Mouse (Mus musculus) midbrain, embryonic 12.5 days (tissue): ENCODE measurements around the gene Slc25a15. TPM values are rescaled to one million over a fixed set of nuclear protein-coding genes. Genes with fewer than 3 reads are reported as not detected.

Experiments
- ATAC-seq: fragments of 200-750 bp; cut with Nextera tagmentation; 2 replicates; pipeline ENCODE4 v1.8.0; 2017; ENCODE audit warnings: low read depth, moderate TSS enrichment, moderate library complexity; ENCODE audit not compliant: low FRiP score
- H3K27ac ChIP-seq: fragments of 300-500 bp; sonication (generic); replicated peaks from 2 replicates; pipeline ENCODE4 v1.5.1; 2016; ENCODE audit warnings: mild to moderate bottlenecking
- H3K27me3 ChIP-seq: fragments of 300-500 bp; sonication (generic); 2 replicates; pipeline ENCODE4 v1.6.1; 2016; ENCODE audit warnings: mild to moderate bottlenecking
- H3K36me3 ChIP-seq: fragments of 300-500 bp; sonication (generic); 2 replicates; pipeline ENCODE4 v1.6.1; 2016
- H3K4me1 ChIP-seq: fragments of 300-500 bp; sonication (generic); 2 replicates; pipeline ENCODE4 v1.6.1; 2016
- H3K4me2 ChIP-seq: fragments of 300-500 bp; sonication (generic); replicated peaks from 2 replicates; pipeline ENCODE4 v1.6.1; 2016; ENCODE audit warnings: mild to moderate bottlenecking, moderate library complexity
- H3K4me3 ChIP-seq: fragments of 300-500 bp; sonication (generic); 2 replicates; pipeline ENCODE4 v1.5.1; 2016; ENCODE audit warnings: mild to moderate bottlenecking
- H3K9ac ChIP-seq: fragments of 300-500 bp; sonication (generic); replicated peaks from 2 replicates; pipeline ENCODE4 v1.6.1; 2016; ENCODE audit warnings: mild to moderate bottlenecking, moderate library complexity
- H3K9me3 ChIP-seq: fragments of 300-500 bp; sonication (generic); 2 replicates; pipeline ENCODE4 v1.6.1; 2016; ENCODE audit warnings: mild to moderate bottlenecking
- WGBS: fragments of 180-500 bp; shearing (Covaris S2); methylation state at CpG from one replicate; pipeline ENCODE4 v1.1.7; 2016; 5-methylcytosine and 5-hydroxymethylcytosine counted together
- polyA plus RNA-seq: library from polyadenylated mRNA; unstranded; fragments of >200 nt; fragmentation: Nextera tagmentation; extraction: Ambion mirVana; gene quantifications from 2 replicates; pipeline ENCODE4 v1.2.1, GENCODE M21; 2016

Gene Slc25a15
- 12.5 and 13.6 TPM in 2 replicates for polyA plus RNA-seq

DNA sequence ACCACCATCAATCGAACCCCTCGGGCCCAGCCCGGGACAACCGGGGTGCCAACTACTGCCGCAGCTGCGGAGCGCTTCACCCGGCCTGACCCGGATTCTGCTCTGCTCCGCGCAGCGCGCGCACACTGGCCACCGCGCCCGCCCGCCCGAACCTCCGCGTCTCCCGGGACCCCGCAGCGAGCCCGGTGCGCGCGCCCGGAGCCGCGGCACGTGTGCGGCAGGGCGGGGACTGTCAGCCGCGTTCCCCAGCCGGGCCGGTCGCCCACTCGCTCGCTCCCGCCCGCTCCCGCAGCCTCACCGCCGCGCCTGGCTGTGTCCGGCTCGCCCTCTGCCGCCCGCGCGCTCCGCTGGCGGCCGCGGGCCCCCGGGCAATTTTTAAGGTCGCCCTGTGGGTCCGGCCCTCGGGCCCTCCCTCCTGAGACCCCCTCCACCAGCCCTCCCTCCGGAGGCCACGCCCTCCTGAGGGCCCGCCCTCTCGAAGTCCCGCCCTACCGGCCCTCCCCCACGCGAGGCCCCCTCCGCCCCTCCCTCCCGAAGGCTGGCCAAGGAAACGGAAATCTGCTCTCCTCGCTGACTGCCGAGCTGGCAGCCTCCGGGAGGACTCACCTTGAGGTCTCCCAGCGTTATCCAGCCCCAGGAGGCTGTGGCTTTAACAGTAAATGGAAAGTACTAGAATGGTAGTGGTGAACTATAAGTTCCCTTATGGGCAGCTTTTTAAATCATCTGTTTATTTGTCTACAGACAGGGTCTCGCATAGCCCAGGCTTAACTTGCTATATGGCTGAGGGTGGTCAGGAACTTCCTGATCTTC lies at the start of gene Slc25a15:
Gene Slc25a15 (minus strand): TSS at position 456 of the 810 bp plus-strand sequence.
- ATAC-seq: peak; percentile 93
- H3K27ac ChIP-seq: peak within 1 kb of the TSS; percentile 69
- H3K4me3 ChIP-seq: peak within 1 kb of the TSS; percentile 75
- 0 out of 2 replicates have a peak, but pooled peaks cover 3% of the 10 kb centered on the region for H3K4me1 ChIP-seq
- 0% methylated on average over 42 of the region's 77 CpGs for WGBS
- H3K36me3 ChIP-seq: 0 out of 2 replicates have a peak, but pooled peaks cover 5% of the 10 kb centered on the region
- 0 out of 2 replicates have a peak, but pooled peaks cover 3% of the 10 kb centered on the region for H3K27me3 ChIP-seq
- H3K9ac ChIP-seq: peak within 1 kb of the TSS; percentile 72
- no peaks in the 10 kb centered on the region for H3K9me3 ChIP-seq
- H3K4me2 ChIP-seq: peak within 1 kb of the TSS; percentile 80

DNA sequence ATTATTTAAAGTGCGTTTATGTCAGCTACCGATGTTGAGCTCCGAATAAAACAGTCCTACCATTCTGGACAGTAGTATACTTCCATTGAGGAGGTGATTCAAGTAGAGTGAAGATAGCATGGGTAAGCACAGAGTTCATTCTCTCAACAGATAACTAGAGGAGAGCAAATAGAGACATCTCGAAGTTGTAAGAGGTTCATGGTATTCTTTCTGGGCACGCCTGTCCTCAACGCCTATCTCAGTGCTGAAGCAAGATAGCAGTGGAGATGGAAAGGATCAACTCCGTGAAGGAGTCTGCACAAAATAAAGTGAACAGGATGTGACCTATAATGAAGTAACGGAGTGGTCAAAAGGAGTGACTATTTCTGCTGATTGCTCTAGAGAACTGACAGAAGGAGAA lies 13.6 kb upstream of the Slc25a15 start:
- WGBS: 25% methylated on average over 8 of the region's 8 CpGs
- Histone ChIP-seq H3K4me3 (peak overlapping the region; percentile 71), H3K4me1 (peaks cover 7% of the 10 kb centered on the region), H3K4me2 (peak overlapping the region; percentile 70), H3K36me3 (peaks cover 17% of the 10 kb centered on the region), H3K9ac (peak overlapping the region; percentile 84), H3K27ac (no peak overlapping the region), H3K27me3 (no peaks in the 10 kb centered on the region), H3K9me3 (no peaks in the 10 kb centered on the region)
- ATAC-seq: no peak

DNA sequence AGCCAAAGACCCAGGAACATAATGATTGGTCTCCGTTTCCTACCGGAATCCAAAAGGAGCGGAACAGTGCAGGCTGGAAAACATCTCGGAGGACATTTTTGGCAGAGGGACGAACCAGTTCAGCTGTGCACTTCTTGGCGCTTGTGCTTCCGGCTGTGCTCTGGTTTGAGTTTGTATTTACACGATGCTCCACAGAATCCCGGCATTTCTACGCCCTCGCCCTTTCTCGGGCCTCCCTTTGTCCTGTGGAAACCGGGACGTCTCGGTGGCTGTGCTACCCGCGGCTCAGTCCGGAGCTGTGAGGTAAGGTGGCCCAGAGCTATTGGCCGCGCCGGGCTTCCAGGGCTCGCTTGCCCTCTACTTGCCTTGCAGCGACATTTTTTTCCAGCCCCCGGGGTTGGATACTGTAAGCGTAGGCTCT lies 12.9 kb upstream of the Slc25a15 start, which contains the start of gene Mrps31:
Gene Mrps31 (plus strand): TSS at position 80 of the 421 bp plus-strand sequence.
- H3K4me2 ChIP-seq: peak within 1 kb of the TSS; percentile 70
- ATAC-seq: peak; percentile 88
- H3K9me3 ChIP-seq: no peaks in the 10 kb centered on the region
- peak within 1 kb of the TSS; percentile 71 for H3K27ac ChIP-seq
- H3K9ac ChIP-seq: peak within 1 kb of the TSS; percentile 84
- H3K4me1 ChIP-seq: peaks cover 7% of the 10 kb centered on the region
- H3K4me3 ChIP-seq: peak within 1 kb of the TSS; percentile 71
- under 1% methylated on average over 25 of the region's 25 CpGs for WGBS
- H3K27me3 ChIP-seq: no peaks in the 10 kb centered on the region
- peaks cover 17% of the 10 kb centered on the region for H3K36me3 ChIP-seq

DNA sequence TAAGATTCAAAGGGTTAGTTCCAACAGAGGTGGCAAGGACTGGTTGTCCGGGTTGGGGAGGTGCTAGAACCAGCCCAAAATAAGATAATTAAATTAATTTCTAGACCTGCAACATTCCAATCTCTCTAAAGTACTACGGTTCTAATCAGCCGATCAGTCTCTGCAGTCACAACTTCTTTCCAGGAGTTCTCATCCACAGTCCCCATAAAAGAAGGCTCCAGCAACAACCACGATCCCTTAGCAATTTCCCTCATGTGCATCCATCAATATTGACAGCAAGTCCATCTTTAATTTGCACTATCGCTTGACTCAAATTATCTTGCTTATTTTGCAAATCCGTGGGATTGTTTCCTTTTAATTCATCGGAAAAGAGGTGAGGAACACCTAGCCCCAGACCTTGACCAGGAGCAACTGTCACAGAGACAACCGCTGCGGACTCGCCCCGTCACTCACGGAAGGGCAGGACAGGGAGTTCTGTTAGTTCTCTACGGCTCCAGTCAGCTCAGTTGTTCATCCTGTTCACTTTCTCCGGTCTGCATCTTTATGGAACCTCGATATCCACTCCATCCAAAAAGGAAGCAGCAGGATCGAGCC lies 12.4 kb upstream of the Slc25a15 start:
- Histone ChIP-seq H3K4me3 (peak overlapping the region; percentile 71), H3K4me1 (peaks cover 7% of the 10 kb centered on the region), H3K27me3 (no peaks in the 10 kb centered on the region), H3K27ac (peak overlapping the region; percentile 71), H3K9me3 (no peaks in the 10 kb centered on the region), H3K4me2 (peak overlapping the region; percentile 70), H3K9ac (peak overlapping the region; percentile 84), H3K36me3 (peaks cover 12% of the 10 kb centered on the region)
- 17% methylated on average over 16 of the region's 16 CpGs for WGBS
- ATAC-seq: no peak; the same call in 1 of the 2 replicates

DNA sequence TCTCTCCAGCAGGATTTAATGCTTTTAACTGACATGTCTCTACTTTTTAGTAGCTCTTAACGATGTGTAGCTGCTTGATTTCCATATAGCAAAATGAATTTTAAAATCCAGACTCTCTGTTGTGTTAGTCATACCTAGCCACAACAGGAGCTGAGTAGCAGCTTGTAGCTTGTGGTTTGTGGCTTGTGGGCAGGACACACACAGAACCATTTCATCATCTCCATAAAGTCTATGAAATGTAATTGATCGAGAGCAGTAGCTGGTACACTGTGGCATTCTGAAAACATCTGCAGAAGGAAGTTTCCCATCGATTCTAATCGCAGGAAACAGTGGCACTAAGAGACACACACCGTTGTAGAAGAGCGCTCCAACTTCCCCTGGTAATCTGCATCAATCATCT lies 7.3 kb upstream of the Slc25a15 start:
- no peak for ATAC-seq
- Histone ChIP-seq H3K36me3 (no peaks in the 10 kb centered on the region), H3K4me1 (no peaks in the 10 kb centered on the region; the same call in 1 of the 2 replicates), H3K9me3 (no peaks in the 10 kb centered on the region), H3K4me2 (no peak overlapping the region), H3K27ac (no peak overlapping the region), H3K9ac (no peak overlapping the region), H3K4me3 (no peak overlapping the region), H3K27me3 (no peaks in the 10 kb centered on the region)
- WGBS: 80% methylated on average over 6 of the region's 6 CpGs

DNA sequence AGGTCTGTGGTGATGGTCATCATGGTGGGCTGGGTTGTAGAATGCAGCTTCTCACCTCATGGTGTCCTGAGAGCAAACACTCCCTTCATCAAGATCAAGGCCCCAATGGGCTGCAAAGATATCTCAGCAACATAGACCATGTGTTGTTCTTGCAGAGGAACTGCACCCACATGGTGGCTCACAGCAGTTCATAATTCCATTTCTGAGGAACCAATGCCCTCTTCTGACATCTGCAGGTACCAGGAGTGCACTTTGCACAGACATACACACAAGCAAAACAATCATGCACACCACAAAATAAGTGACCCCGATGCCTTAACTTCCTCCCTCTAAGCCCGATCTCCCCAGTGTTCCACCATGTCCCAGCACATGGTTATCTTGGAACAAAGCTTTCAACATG lies 4.8 kb upstream of the Slc25a15 start:
- no peak for ATAC-seq
- no peak overlapping the region for H3K9ac ChIP-seq
- no peak overlapping the region for H3K4me3 ChIP-seq
- 91% methylated on average over 2 of the region's 2 CpGs for WGBS
- no peak overlapping the region for H3K27ac ChIP-seq
- no peaks in the 10 kb centered on the region for H3K27me3 ChIP-seq
- no peak overlapping the region for H3K4me2 ChIP-seq
- H3K9me3 ChIP-seq: no peaks in the 10 kb centered on the region
- 0 out of 2 replicates have a peak, but pooled peaks cover 3% of the 10 kb centered on the region for H3K4me1 ChIP-seq
- H3K36me3 ChIP-seq: no peaks in the 10 kb centered on the region

DNA sequence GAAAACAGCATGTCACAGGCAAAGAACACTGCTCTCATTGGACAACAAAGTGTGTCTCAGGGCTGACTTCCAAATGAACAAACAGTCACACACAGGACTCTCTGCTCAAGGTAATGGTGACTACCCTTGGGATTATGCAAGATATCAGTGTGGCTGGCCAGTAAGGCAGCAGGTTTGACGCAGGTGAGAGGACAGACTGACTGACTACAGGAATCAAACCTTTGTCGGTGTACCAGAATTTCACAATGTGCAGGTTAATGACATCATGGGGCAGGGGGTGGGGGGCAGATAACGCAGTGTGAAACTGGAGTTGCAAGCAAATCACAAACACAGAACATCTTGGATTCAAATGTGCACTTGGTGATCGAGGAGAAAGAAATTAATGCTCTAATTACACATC lies 2.2 kb upstream of the Slc25a15 start:
- Histone ChIP-seq H3K27me3 (0 out of 2 replicates have a peak, but pooled peaks cover 3% of the 10 kb centered on the region), H3K27ac (no peak overlapping the region), H3K9me3 (no peaks in the 10 kb centered on the region), H3K36me3 (no peaks in the 10 kb centered on the region), H3K4me1 (0 out of 2 replicates have a peak, but pooled peaks cover 3% of the 10 kb centered on the region), H3K9ac (no peak overlapping the region), H3K4me3 (no peak overlapping the region), H3K4me2 (no peak overlapping the region)
- WGBS: 90% methylated on average over 4 of the region's 4 CpGs
- ATAC-seq: no peak

DNA sequence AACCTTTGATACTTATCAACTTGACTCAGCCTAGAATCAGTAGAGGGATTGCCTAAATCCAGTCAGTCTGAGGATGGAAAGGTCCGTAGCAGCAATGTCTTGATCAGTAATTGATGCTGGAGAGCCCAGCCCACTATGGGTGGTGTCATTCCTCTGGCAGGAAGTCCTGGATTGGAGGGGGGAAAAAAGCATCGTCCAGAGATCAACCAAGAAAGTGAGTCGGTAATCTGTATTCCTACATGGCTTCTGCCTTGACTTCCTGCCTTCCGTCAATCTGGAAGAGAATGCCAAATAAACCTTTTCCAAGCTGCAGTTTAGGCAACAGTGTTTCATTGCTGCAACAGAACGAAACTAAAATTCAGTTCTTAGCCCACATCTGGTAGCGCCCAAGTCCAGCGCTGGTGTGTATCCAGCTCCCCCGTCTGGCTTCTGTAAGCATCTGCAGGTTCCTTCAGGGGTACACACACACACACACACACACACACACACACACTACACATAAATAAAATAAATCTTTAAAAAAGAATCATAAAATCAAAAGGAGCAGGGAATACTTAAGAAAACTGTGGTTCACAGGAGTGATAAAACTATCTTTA lies 986 bp upstream of the Slc25a15 start:
- Histone ChIP-seq H3K4me2 (peak overlapping the region; percentile 80), H3K4me3 (peak overlapping the region; percentile 75; the same call in 1 of the 2 replicates), H3K27ac (no peak overlapping the region), H3K9me3 (no peaks in the 10 kb centered on the region), H3K9ac (no peak overlapping the region), H3K27me3 (0 out of 2 replicates have a peak, but pooled peaks cover 3% of the 10 kb centered on the region), H3K4me1 (0 out of 2 replicates have a peak, but pooled peaks cover 3% of the 10 kb centered on the region), H3K36me3 (0 out of 2 replicates have a peak, but pooled peaks cover 4% of the 10 kb centered on the region)
- no peak for ATAC-seq
- 88% methylated on average over 8 of the region's 8 CpGs for WGBS

DNA sequence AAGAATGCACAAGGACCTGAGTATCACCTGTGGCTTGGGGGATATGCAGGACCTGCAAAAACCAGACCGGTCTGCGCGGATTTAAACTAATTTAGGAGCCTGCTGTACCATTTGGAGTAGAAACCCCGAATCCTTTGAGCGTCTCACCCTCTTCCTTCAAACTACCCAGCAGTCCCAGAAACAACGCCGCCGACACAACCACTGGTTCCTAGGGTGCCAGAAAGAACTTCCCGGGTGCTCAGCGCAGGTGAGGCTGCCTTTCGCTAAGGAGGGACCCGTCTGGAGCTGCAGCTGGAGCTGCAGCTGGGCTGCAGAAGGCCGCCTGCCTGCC lies 621 bp downstream of the Slc25a15 start:
- Histone ChIP-seq H3K27me3 (0 out of 2 replicates have a peak, but pooled peaks cover 3% of the 10 kb centered on the region), H3K9ac (peak overlapping the region; percentile 72), H3K9me3 (no peaks in the 10 kb centered on the region), H3K4me2 (peak overlapping the region; percentile 80), H3K4me3 (peak overlapping the region; percentile 75), H3K36me3 (0 out of 2 replicates have a peak, but pooled peaks cover 5% of the 10 kb centered on the region), H3K4me1 (0 out of 2 replicates have a peak, but pooled peaks cover 3% of the 10 kb centered on the region), H3K27ac (peak overlapping the region; percentile 69)
- WGBS: under 1% methylated on average over 13 of the region's 13 CpGs
- ATAC-seq: no peak; the same call in none of the 2 replicates

DNA sequence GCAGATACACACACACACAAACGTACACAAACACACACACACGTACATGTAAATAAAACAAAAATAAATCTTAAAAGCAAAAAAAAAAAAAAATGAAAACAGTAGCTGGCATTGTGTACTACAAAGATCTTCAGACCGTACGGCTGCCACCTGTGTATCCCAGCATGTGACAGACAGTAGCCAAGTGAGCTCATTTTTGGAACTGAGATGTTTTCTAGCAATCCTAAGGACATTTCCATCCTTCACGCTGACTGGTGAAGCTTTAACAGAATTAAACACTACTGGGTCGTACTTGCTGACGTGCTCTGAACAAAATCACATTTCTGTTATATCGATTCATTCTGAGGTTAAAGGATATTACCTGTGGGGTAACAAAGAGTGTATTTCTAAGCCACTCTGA lies 3.1 kb downstream of the Slc25a15 start:
- WGBS: 95% methylated on average over 8 of the region's 8 CpGs
- Histone ChIP-seq H3K9ac (no peak overlapping the region), H3K36me3 (0 out of 2 replicates have a peak, but pooled peaks cover 5% of the 10 kb centered on the region), H3K27ac (no peak overlapping the region), H3K4me1 (0 out of 2 replicates have a peak, but pooled peaks cover 3% of the 10 kb centered on the region), H3K27me3 (0 out of 2 replicates have a peak, but pooled peaks cover 3% of the 10 kb centered on the region), H3K9me3 (no peaks in the 10 kb centered on the region), H3K4me2 (no peak overlapping the region), H3K4me3 (no peak overlapping the region)
- ATAC-seq: no peak

DNA sequence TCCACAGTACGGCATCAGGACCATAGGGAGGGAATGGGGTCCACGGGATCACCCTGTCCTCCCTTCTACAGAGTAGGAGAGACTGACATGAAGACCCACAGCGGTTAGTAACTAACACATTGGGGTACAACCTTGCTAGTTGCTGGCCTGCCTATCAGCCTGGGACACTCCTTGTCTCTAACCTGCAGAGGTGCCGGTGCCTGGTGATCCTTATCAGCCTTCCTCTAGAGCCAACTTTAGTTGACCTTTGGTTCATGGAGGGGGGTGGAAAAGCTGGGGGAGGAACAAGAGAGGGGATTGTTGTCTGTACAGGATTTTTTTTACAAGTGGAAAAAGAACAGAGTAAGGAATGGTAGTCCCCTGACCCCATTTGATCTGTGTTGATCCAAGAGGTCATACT lies 3.9 kb downstream of the Slc25a15 start:
- 0 out of 2 replicates have a peak, but pooled peaks cover 3% of the 10 kb centered on the region for H3K4me1 ChIP-seq
- H3K27me3 ChIP-seq: 0 out of 2 replicates have a peak, but pooled peaks cover 3% of the 10 kb centered on the region
- ATAC-seq: no peak
- H3K27ac ChIP-seq: no peak overlapping the region
- H3K9ac ChIP-seq: no peak overlapping the region
- WGBS: 89% methylated on average over 4 of the region's 4 CpGs
- H3K36me3 ChIP-seq: 0 out of 2 replicates have a peak, but pooled peaks cover 5% of the 10 kb centered on the region
- H3K9me3 ChIP-seq: no peaks in the 10 kb centered on the region
- no peak overlapping the region for H3K4me3 ChIP-seq
- H3K4me2 ChIP-seq: no peak overlapping the region
